Comparison of ENCODE assay signal across 8 mouse cellular contexts in genomic region chr12:78918227-78919078, GRCm38 (mm10). TPM values are rescaled to one million over a fixed set of nuclear protein-coding genes. Genes with fewer than 3 reads are reported as not detected.
DNase-seq lines count a peak whose midpoint lies in the region; ATAC-seq lines count a peak whose summit lies in the region.

No protein-coding gene starts in this region.

- DNase-seq in adrenal gland, adult 18-20 months (ENCODE audit: low spot score in 2 of 2): peak; percentile 73 to 76
- DNase-seq in embryo, embryonic 10.5 days (ENCODE audit: low spot score): peak; percentile 94
- peak; percentile 69 for DNase-seq in gastrocnemius, postnatal 14 days
- DNase-seq in left cerebral cortex, adult 9 months (ENCODE audit: low spot score in 2 of 2): peak; percentile 42 to 89
- DNase-seq in right cerebral cortex, postnatal 10 days (ENCODE audit: low spot score in 2 of 2): peak; percentile 88
- peak; percentile 79 to 80 for DNase-seq in urinary bladder, postnatal 36 days (ENCODE audit: low spot score in 2 of 2)

- intact Hi-C loops in gastrocnemius, postnatal 14 days (cut with DNase I; ENCODE audit: low total_unique reads): loop anchor here (2.0 to 5.0 kb wide), 3 partner anchors 89 to 174 kb away; partner anchors contain the start of gene Tmem229b

- ATAC-seq in inflammation-experienced regulatory T-cells, adult 6 months: peak; percentile 77
- ATAC-seq in megakaryocyte progenitor cell, adult 5-6 weeks (replicated peaks; ENCODE audit: poor library complexity): peak; percentile 87

RNA-seq across cellular contexts. Expression of gene Plek2, which starts 11.7 kb away (rescaled TPM):
- under 1 TPM in 1 of 2 experiments, not detected in 1; 0.26 TPM for total RNA-seq in adrenal gland, adult 18-20 months (2021)
- under 1 TPM in 1 of 2 experiments, not detected in 1; 0.13 TPM for total RNA-seq in gastrocnemius, postnatal 14 days (2021)
- polyA plus RNA-seq in inflammation-experienced regulatory T-cells, adult 6 months (2017; shearing (Covaris generic)): under 1 TPM in 2 of 3 experiments, not detected in 1; 0.35 to 0.45 TPM
- total RNA-seq in megakaryocyte progenitor cell, adult 5-6 weeks (2015): not detected in 2 replicates
- not detected in 2 replicates for total RNA-seq in megakaryocyte progenitor cell, adult 5-6 weeks (2017)

RNA-seq across cellular contexts. Expression of gene Eif2s1, which starts 56.8 kb away (rescaled TPM):
- total RNA-seq in adrenal gland, adult 18-20 months (2021): 10 to 100 TPM; 81.9 to 83.3 TPM
- total RNA-seq in gastrocnemius, postnatal 14 days (2021): 10 to 100 TPM; 38.9 to 49.3 TPM
- 100 to 1,000 TPM; 172 to 284 (median 198) TPM for polyA plus RNA-seq in inflammation-experienced regulatory T-cells, adult 6 months (2017; shearing (Covaris generic))
- 182 and 193 TPM in 2 replicates for total RNA-seq in megakaryocyte progenitor cell, adult 5-6 weeks (2015)
- total RNA-seq in megakaryocyte progenitor cell, adult 5-6 weeks (2017): 111 and 115 TPM in 2 replicates

RNA-seq across cellular contexts. Expression of gene Atp6v1d, which starts 57.0 kb away (rescaled TPM):
- total RNA-seq in adrenal gland, adult 18-20 months (2021): 10 to 100 TPM; 74.6 to 75.0 TPM
- 10 to 100 TPM; 53.4 to 53.9 TPM for total RNA-seq in gastrocnemius, postnatal 14 days (2021)
- polyA plus RNA-seq in inflammation-experienced regulatory T-cells, adult 6 months (2017; shearing (Covaris generic)): 100 to 1,000 TPM; 197 to 235 (median 223) TPM
- 71.3 and 72.6 TPM in 2 replicates for total RNA-seq in megakaryocyte progenitor cell, adult 5-6 weeks (2015)
- 27.9 and 35.2 TPM in 2 replicates for total RNA-seq in megakaryocyte progenitor cell, adult 5-6 weeks (2017)

Comparison
In these comparisons a context has a peak if more than half of its experiments do, and no peak if none do; other contexts are left out.
1. Peak in every context shown above with its lines: DNase-seq and ATAC-seq.